Mouse (Mus musculus): Measurements from ENCODE around the gene Rfc1.

DNA sequence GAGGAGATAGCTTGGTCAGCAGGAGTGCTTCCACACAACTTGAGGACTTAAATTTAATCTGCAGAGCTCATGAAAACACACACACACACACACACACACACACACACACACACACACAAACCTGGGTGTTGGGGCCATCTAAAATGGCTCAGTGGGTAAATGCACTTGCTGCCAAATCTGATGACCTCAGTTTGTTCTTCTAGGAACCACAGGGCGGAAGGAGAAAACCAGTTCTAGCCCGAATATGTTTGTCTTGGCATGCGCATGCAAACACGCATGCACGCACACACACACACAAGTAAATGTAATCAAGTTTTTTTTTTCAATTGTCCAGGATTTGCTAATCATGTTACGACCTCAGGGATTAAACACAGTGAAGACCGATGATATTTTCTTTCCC lies 36.1 kb upstream of the Rfc1 start:
- TF ChIP-seq POLR2A (IDR thresholded peaks at IDR 0.05; ENCODE audit: insufficient read depth, low read length), result no peak
- no peak for TF ChIP-seq CTCF (IDR thresholded peaks at IDR 0.05; ENCODE audit: low read depth, low read length)

Measured in ES-Bruce4 (cell line).